Mouse (Mus musculus) Patski (cell line): ENCODE data around the gene Sh3bgrl. TPM values are rescaled to one million over a fixed set of nuclear protein-coding genes. Genes with fewer than 3 reads are reported as not detected.

Source experiments
- ATAC-seq: fragments of 100-300 bp; one replicate; pipeline ENCODE4 v1.8.0; 2021
- CTCF ChIA-PET: fragments of 350-600 bp; sonication (Branson Sonifier 250); formaldehyde crosslinking; loops from one replicate; lab custom pipeline; 2022; ENCODE audit warnings: inconsistent platforms; lab: Charles Lee
- POLR2A ChIA-PET: fragments of 350-600 bp; sonication (Branson Sonifier 250); formaldehyde crosslinking; loops from one replicate; lab custom pipeline; 2022; ENCODE audit warnings: antibody characterized with exemption, inconsistent platforms; lab: Charles Lee
- DNase-seq: peaks from one replicate; pipeline ENCODE4 v3.0.0-alpha.2; 2011; ENCODE audit warnings: low read depth, low spot score
- H3K27me3 ChIP-seq: fragments of 371-371 bp; one replicate; pipeline ENCODE4 v1.5.1; 2021
- CTCF ChIP-seq: fragments of 100-300 bp; IDR thresholded peaks from one replicate; pipeline ENCODE4 v1.5.1; 2021
- in situ Hi-C: fragments of 300-500 bp; cut with MboI; formaldehyde crosslinking; loops from 3 replicates; pipeline ENCODE4 v1.11.1; 2018; ENCODE audit warnings: low pct_unique_long_range_greater_than_20kb, mixed read lengths
- polyA plus RNA-seq: library from polyadenylated mRNA; unstranded; gene quantifications from one replicate; pipeline ENCODE4 v1.2.3, GENCODE M21; 2021

Gene Sh3bgrl
- polyA plus RNA-seq, 1 experiment from 2014 or later = 127 TPM

GRCm38 (mm10) chrX:109160901-109161300, 65.7 kb downstream of the Sh3bgrl start:
- ChIA-PET CTCF (interaction anchor here (1.6 kb wide), 1 partner anchor 26 kb away, joined by 3 read pairs; no protein-coding TSS in a partner anchor), POLR2A (no interaction called here)
- no peak for TF ChIP-seq CTCF
- no peak for ATAC-seq
- in situ Hi-C loops = no loop called here
- H3K27me3 ChIP-seq = peaks cover 43% of the 10 kb centered on the region
- DNase-seq = no peak

- no peak for TF ChIP-seq CTCF
- in situ Hi-C loops = no loop called here
- no peak for DNase-seq
- CTCF ChIA-PET = no interaction called here
- no peak for ATAC-seq
- peaks cover 10% of the 10 kb centered on the region for H3K27me3 ChIP-seq
- POLR2A ChIA-PET = interaction anchor here (1.3 kb wide), 1 partner anchor 10 kb away, joined by 3 read pairs; no protein-coding TSS in a partner anchor
Measured at GRCm38 (mm10) chrX:109175038-109175437, 79.9 kb downstream of the Sh3bgrl start.

- in situ Hi-C loops = no loop called here
- ATAC-seq = no peak
- POLR2A ChIA-PET = interaction anchor here (1.3 kb wide), 1 partner anchor 10 kb away, joined by 3 read pairs; no protein-coding TSS in a partner anchor
- peaks cover 10% of the 10 kb centered on the region for H3K27me3 ChIP-seq
- DNase-seq = no peak
- TF ChIP-seq CTCF = no peak
- CTCF ChIA-PET = interaction anchor here (0.7 kb wide), 1 partner anchor 9 kb away, joined by 3 read pairs; no protein-coding TSS in a partner anchor
Measured at GRCm38 (mm10) chrX:109175470-109175869, 80.3 kb downstream of the Sh3bgrl start.

GRCm38 (mm10) chrX:109184706-109185478, 89.7 kb downstream of the Sh3bgrl start:
- DNase-seq = no peak
- CTCF ChIA-PET = no interaction called here
- POLR2A ChIA-PET = interaction anchor here (0.6 kb wide), 1 partner anchor 23 kb away, joined by 4 read pairs; no protein-coding TSS in a partner anchor
- peaks cover 32% of the 10 kb centered on the region for H3K27me3 ChIP-seq
- peak; percentile 74 for ATAC-seq
- TF ChIP-seq CTCF = no peak
- in situ Hi-C loops = loop anchor here (5.0 kb wide), 1 partner anchor 88 kb away; the partner anchor contains the start of gene Sh3bgrl

- POLR2A ChIA-PET = no interaction called here
- H3K27me3 ChIP-seq = peaks cover 31% of the 10 kb centered on the region
- in situ Hi-C loops = loop anchor here (5.0 kb wide), 1 partner anchor 92 kb away; the partner anchor contains the start of gene Sh3bgrl
- ATAC-seq (no peak), DNase-seq (no peak)
- CTCF ChIA-PET = no interaction called here
- TF ChIP-seq CTCF = no peak
Measured at GRCm38 (mm10) chrX:109189607-109190006, 94.4 kb downstream of the Sh3bgrl start.

- no peak for TF ChIP-seq CTCF
- peaks cover 26% of the 10 kb centered on the region for H3K27me3 ChIP-seq
- no peak for ATAC-seq
- CTCF ChIA-PET = no interaction called here
- in situ Hi-C loops = no loop called here
- DNase-seq = no peak
- POLR2A ChIA-PET = no interaction called here
Measured at GRCm38 (mm10) chrX:109190969-109191368, 95.8 kb downstream of the Sh3bgrl start.

GRCm38 (mm10) chrX:109191436-109191835, 96.3 kb downstream of the Sh3bgrl start:
- no peak for TF ChIP-seq CTCF
- no peak for DNase-seq
- POLR2A ChIA-PET = no interaction called here
- in situ Hi-C loops = no loop called here
- peaks cover 21% of the 10 kb centered on the region for H3K27me3 ChIP-seq
- CTCF ChIA-PET = no interaction called here
- no peak for ATAC-seq

GRCm38 (mm10) chrX:109196468-109196867, 101.3 kb downstream of the Sh3bgrl start, which contains the start of gene Gm6377:
Gm6377 (plus strand) TSS chrX:109196756.
- peaks cover 35% of the 10 kb centered on the region for H3K27me3 ChIP-seq
- CTCF ChIA-PET = no interaction called here
- no peak for TF ChIP-seq CTCF
- POLR2A ChIA-PET = no interaction called here
- no peak for DNase-seq
- ATAC-seq = no peak
- in situ Hi-C loops = no loop called here

GRCm38 (mm10) chrX:109207843-109208242, 112.7 kb downstream of the Sh3bgrl start:
- POLR2A ChIA-PET = interaction anchor here (0.7 kb wide), 1 partner anchor 23 kb away, joined by 4 read pairs; no protein-coding TSS in a partner anchor
- H3K27me3 ChIP-seq = no peaks in the 10 kb centered on the region
- ATAC-seq (no peak), DNase-seq (no peak)
- in situ Hi-C loops = no loop called here
- CTCF ChIA-PET = interaction anchor here (0.8 kb wide), 1 partner anchor 14 kb away, joined by 4 read pairs; no protein-coding TSS in a partner anchor
- TF ChIP-seq CTCF = no peak

- peaks cover 14% of the 10 kb centered on the region for H3K27me3 ChIP-seq
- CTCF ChIA-PET = no interaction called here
- POLR2A ChIA-PET = no interaction called here
- TF ChIP-seq CTCF = no peak
- in situ Hi-C loops = no loop called here
- ATAC-seq (no peak), DNase-seq (no peak)
Measured at GRCm38 (mm10) chrX:109228720-109229119, 133.6 kb downstream of the Sh3bgrl start.
